Mouse (Mus musculus): ENCODE measurements around the gene Egln2. TPM values are rescaled to one million over a fixed set of nuclear protein-coding genes. Genes with fewer than 3 reads are reported as not detected.

The Egln2 gene
- polyA plus RNA-seq, 1 experiment, result 68.8 TPM

DNA sequence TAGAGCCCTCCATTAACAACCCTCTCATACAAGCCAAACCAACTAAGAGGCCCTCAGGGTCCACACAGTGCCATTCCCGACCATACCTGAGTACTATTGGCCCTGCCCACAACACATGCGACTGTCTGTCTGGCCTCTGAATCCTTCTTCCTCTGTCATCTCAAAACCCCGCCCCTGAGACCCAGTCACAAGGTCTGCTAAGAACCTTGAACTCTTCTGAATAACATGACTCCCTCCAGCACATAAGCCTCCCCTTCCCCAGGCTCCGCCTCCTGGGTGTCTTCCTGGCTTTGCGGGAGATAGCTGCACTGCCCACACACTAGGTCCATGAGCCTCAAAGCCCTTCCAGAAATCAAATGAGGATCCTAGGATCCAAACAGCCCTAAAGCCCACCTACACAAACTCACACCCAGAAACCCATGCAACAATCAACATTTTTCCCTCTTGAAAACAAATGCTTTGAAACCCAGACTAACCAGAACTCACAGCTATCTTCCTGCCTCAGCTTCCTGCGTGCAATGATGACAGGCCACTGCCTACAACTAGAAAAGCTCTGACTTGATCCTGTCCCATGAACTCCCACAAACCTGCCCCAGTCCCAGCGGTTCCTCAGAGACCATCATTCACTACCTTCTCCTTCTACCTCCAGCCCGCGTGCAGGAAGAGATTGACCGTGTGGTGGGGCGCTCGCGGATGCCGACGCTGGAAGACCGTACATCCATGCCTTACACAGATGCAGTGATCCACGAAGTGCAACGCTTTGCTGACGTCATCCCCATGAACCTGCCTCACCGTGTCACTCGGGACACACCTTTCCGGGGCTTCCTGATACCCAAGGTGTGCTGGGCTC is 35.9 kb downstream of the Egln2 start:
- H3K27me3 ChIP-seq (ENCODE audit: control insufficient read depth, insufficient read depth, insufficient read length), result peaks cover 5% of the 10 kb centered on the region
- H3ac ChIP-seq (ENCODE audit: control insufficient read depth, insufficient read length, low read depth), result no peak overlapping the region
- H3K79me2 ChIP-seq (ENCODE audit: control insufficient read depth, insufficient read depth), result no peaks in the 10 kb centered on the region
- H3K36me3 ChIP-seq (ENCODE audit: control insufficient read depth, insufficient read depth), result no peaks in the 10 kb centered on the region
- no peak overlapping the region for H3K4me3 ChIP-seq (ENCODE audit: insufficient read depth, poor library complexity, severe bottlenecking)
- TF ChIP-seq CEBPB (IDR thresholded peaks at IDR 0.05; ENCODE audit: low read depth), result no peak
- TF ChIP-seq USF1 (IDR thresholded peaks at IDR 0.05; ENCODE audit: low read depth), result no peak
- no peak for TF ChIP-seq CTCF (IDR thresholded peaks at IDR 0.05; ENCODE audit: control insufficient read depth, insufficient read depth, insufficient read length)
- TF ChIP-seq MAX (IDR thresholded peaks at IDR 0.05), result no peak
- TF ChIP-seq MYOG (IDR thresholded peaks at IDR 0.05; ENCODE audit: control insufficient read depth, extremely low read depth, insufficient read length), result no peak
- no peak for TF ChIP-seq FOSL1 (IDR thresholded peaks at IDR 0.05; ENCODE audit: insufficient read depth, low read length, poor library complexity, severe bottlenecking)
- TF ChIP-seq MYOD1 (IDR thresholded peaks at IDR 0.05; ENCODE audit: control insufficient read depth, insufficient read length, low read depth), result no peak
- H3K79me3 ChIP-seq (ENCODE audit: low read depth), result no peaks in the 10 kb centered on the region

DNA sequence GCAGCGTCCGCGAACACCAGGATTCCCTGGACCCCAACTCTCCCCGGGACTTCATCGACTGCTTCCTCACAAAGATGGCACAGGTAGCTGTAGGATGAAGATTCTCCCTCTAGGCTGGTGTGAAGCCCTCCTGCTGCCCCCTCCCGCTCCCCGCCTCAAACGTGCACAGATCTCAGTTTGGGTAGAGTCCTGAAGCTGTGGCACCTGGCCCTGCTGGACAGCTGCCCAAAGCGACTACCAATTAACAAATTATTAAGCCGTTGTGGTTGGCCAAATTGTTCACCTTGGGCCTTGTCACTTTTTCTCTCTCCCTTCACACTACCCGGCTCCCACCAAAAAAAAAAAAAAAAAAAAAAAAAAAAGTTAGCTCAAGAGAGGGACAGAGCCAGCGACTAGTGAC is 36.8 kb downstream of the Egln2 start:
- TF ChIP-seq MYOD1 (IDR thresholded peaks at IDR 0.05; ENCODE audit: control insufficient read depth, insufficient read length, low read depth), result no peak
- no peak for TF ChIP-seq MYOG (IDR thresholded peaks at IDR 0.05; ENCODE audit: control insufficient read depth, extremely low read depth, insufficient read length)
- no peak for TF ChIP-seq MAX (IDR thresholded peaks at IDR 0.05)
- TF ChIP-seq CTCF (IDR thresholded peaks at IDR 0.05; ENCODE audit: control insufficient read depth, insufficient read depth, insufficient read length), result no peak
- no peak for TF ChIP-seq FOSL1 (IDR thresholded peaks at IDR 0.05; ENCODE audit: insufficient read depth, low read length, poor library complexity, severe bottlenecking)
- TF ChIP-seq CEBPB (IDR thresholded peaks at IDR 0.05; ENCODE audit: low read depth), result no peak
- no peak for TF ChIP-seq USF1 (IDR thresholded peaks at IDR 0.05; ENCODE audit: low read depth)
- Histone ChIP-seq H3ac (ENCODE audit: control insufficient read depth, insufficient read length, low read depth) (no peak overlapping the region), H3K79me2 (ENCODE audit: control insufficient read depth, insufficient read depth) (no peaks in the 10 kb centered on the region), H3K36me3 (ENCODE audit: control insufficient read depth, insufficient read depth) (no peaks in the 10 kb centered on the region), H3K27me3 (ENCODE audit: control insufficient read depth, insufficient read depth, insufficient read length) (peaks cover 5% of the 10 kb centered on the region), H3K4me3 (ENCODE audit: insufficient read depth, poor library complexity, severe bottlenecking) (no peak overlapping the region), H3K79me3 (ENCODE audit: low read depth) (no peaks in the 10 kb centered on the region)

DNA sequence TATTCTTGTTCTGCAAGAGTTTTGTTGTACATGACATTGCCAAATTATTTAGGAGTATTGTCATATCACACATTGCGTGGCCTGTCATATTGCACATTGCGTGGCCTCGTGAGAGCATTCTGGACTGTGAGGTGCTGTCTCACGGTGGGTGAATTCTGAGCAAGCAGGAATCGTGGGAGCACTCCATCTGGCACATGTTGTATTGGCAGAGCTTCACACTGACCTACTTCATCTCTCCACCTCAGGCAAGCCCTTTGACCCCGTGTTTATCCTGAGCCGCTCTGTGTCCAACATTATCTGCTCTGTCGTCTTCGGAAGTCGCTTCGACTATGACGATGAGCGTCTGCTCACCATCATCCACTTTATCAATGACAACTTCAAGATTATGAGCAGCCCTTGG is 37.7 kb downstream of the Egln2 start:
- Histone ChIP-seq H3K4me3 (ENCODE audit: insufficient read depth, poor library complexity, severe bottlenecking) (no peak overlapping the region), H3K79me2 (ENCODE audit: control insufficient read depth, insufficient read depth) (no peaks in the 10 kb centered on the region), H3K27me3 (ENCODE audit: control insufficient read depth, insufficient read depth, insufficient read length) (peaks cover 5% of the 10 kb centered on the region), H3K36me3 (ENCODE audit: control insufficient read depth, insufficient read depth) (no peaks in the 10 kb centered on the region), H3K79me3 (ENCODE audit: low read depth) (no peaks in the 10 kb centered on the region), H3ac (ENCODE audit: control insufficient read depth, insufficient read length, low read depth) (no peak overlapping the region)
- TF ChIP-seq MYOD1 (IDR thresholded peaks at IDR 0.05; ENCODE audit: control insufficient read depth, insufficient read length, low read depth) (no peak), CEBPB (IDR thresholded peaks at IDR 0.05; ENCODE audit: low read depth) (no peak), CTCF (IDR thresholded peaks at IDR 0.05; ENCODE audit: control insufficient read depth, insufficient read depth, insufficient read length) (no peak), MAX (IDR thresholded peaks at IDR 0.05) (no peak), MYOG (IDR thresholded peaks at IDR 0.05; ENCODE audit: control insufficient read depth, extremely low read depth, insufficient read length) (no peak), FOSL1 (IDR thresholded peaks at IDR 0.05; ENCODE audit: insufficient read depth, low read length, poor library complexity, severe bottlenecking) (no peak), USF1 (IDR thresholded peaks at IDR 0.05; ENCODE audit: low read depth) (no peak)

DNA sequence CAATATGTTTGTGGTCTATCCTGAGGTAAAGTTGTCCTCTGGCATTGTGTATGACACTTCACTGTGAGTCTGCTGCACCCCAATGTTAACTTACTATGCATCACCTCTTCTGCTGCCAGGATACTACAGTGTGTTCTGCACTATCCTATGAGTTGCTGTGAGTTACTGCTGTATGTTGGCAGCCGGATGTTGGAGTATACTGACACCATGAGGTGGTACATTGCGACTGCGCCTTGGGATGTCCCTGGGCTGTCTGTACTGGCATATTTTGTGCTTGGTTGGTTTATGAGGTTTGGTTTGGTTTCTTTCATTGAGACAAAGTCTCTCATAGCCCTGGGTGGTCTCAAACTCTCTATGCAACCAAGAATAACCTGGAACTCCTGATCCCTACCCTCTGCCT is 38.4 kb downstream of the Egln2 start:
- Histone ChIP-seq H3ac (ENCODE audit: control insufficient read depth, insufficient read length, low read depth) (no peak overlapping the region), H3K27me3 (ENCODE audit: control insufficient read depth, insufficient read depth, insufficient read length) (peaks cover 3% of the 10 kb centered on the region), H3K79me3 (ENCODE audit: low read depth) (no peaks in the 10 kb centered on the region), H3K79me2 (ENCODE audit: control insufficient read depth, insufficient read depth) (no peaks in the 10 kb centered on the region), H3K4me3 (ENCODE audit: insufficient read depth, poor library complexity, severe bottlenecking) (no peak overlapping the region), H3K36me3 (ENCODE audit: control insufficient read depth, insufficient read depth) (no peaks in the 10 kb centered on the region)
- no peak for TF ChIP-seq USF1 (IDR thresholded peaks at IDR 0.05; ENCODE audit: low read depth)
- peak; percentile 15 for TF ChIP-seq CTCF (IDR thresholded peaks at IDR 0.05; ENCODE audit: control insufficient read depth, insufficient read depth, insufficient read length)

DNA sequence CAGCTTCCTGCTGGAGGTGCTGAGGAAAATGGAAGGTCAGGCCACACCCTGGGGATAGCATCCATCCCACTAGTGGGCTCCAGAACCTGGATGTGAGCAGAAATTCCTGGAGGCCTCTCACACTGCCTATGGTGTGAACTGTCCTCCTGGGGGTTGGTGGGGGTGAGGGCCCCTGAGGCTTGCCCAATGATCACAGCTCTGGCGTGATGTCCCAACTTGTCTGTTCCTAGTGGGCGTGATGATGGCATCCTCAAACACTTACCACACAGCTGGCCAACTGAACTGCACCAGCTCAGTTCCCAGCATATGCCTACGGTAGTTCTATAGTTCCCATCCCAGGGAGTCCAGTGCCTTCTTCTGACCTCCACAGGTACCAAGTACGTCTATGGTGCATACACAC is 41.6 kb downstream of the Egln2 start:
- H3K36me3 ChIP-seq (ENCODE audit: control insufficient read depth, insufficient read depth), result no peaks in the 10 kb centered on the region
- H3K27me3 ChIP-seq (ENCODE audit: control insufficient read depth, insufficient read depth, insufficient read length), result peaks cover 7% of the 10 kb centered on the region
- no peak for TF ChIP-seq MAX (IDR thresholded peaks at IDR 0.05)
- no peak for TF ChIP-seq MYOG (IDR thresholded peaks at IDR 0.05; ENCODE audit: control insufficient read depth, extremely low read depth, insufficient read length)
- TF ChIP-seq FOSL1 (IDR thresholded peaks at IDR 0.05; ENCODE audit: insufficient read depth, low read length, poor library complexity, severe bottlenecking), result no peak
- TF ChIP-seq USF1 (IDR thresholded peaks at IDR 0.05; ENCODE audit: low read depth), result no peak
- H3K4me3 ChIP-seq (ENCODE audit: insufficient read depth, poor library complexity, severe bottlenecking), result no peak overlapping the region
- H3ac ChIP-seq (ENCODE audit: control insufficient read depth, insufficient read length, low read depth), result no peak overlapping the region
- no peaks in the 10 kb centered on the region for H3K79me3 ChIP-seq (ENCODE audit: low read depth)
- H3K79me2 ChIP-seq (ENCODE audit: control insufficient read depth, insufficient read depth), result no peaks in the 10 kb centered on the region

DNA sequence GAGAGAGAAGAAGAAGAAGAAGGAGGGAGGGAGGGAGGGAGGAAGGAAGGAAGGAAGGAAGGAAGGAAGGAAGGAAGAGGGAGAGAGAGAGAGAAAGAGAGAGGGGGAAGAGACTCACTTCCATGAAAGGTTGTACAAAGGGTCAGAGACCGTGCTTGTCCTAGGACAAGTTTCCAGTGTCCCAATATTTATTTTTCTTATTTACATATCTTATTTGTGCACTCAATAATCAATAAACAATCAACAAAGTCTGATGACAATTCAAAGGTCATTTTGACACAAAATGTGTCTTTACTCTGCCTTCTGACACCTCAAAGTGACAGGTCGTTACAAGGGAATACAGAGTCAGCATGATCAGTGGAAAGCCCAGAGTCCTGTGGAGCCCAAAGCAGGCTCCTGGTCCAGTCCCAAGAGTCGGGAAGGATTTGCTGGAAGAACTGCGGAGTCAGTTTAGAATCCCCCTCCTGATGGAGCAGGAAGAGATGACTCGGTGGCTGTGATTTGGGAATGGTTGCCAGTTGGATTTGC is 42.2 kb downstream of the Egln2 start:
- peaks cover 7% of the 10 kb centered on the region for H3K27me3 ChIP-seq (ENCODE audit: control insufficient read depth, insufficient read depth, insufficient read length)
- TF ChIP-seq MYOD1 (IDR thresholded peaks at IDR 0.05; ENCODE audit: control insufficient read depth, insufficient read length, low read depth), result no peak
- TF ChIP-seq CEBPB (IDR thresholded peaks at IDR 0.05; ENCODE audit: low read depth), result no peak
- no peak for TF ChIP-seq FOSL1 (IDR thresholded peaks at IDR 0.05; ENCODE audit: insufficient read depth, low read length, poor library complexity, severe bottlenecking)
- no peaks in the 10 kb centered on the region for H3K79me2 ChIP-seq (ENCODE audit: control insufficient read depth, insufficient read depth)
- no peak overlapping the region for H3ac ChIP-seq (ENCODE audit: control insufficient read depth, insufficient read length, low read depth)
- no peak overlapping the region for H3K4me3 ChIP-seq (ENCODE audit: insufficient read depth, poor library complexity, severe bottlenecking)
- no peaks in the 10 kb centered on the region for H3K36me3 ChIP-seq (ENCODE audit: control insufficient read depth, insufficient read depth)
- no peaks in the 10 kb centered on the region for H3K79me3 ChIP-seq (ENCODE audit: low read depth)
